Mouse (Mus musculus): ENCODE results near the gene Tent4b. TPM values are rescaled to one million over a fixed set of nuclear protein-coding genes. Genes with fewer than 3 reads are reported as not detected.
A peak's percentile ranks its signal among the peaks of the same experiment; 100 is the strongest.

Gene Tent4b
- total RNA-seq, 2 experiments from 2014 or later = 33.8 to 37.0 TPM

GRCm38 (mm10) chr8:88291305-88291690, 92.3 kb downstream of the Tent4b start:
- intact Hi-C loops (cut with DNase I) = no loop called here

GRCm38 (mm10) chr8:88292926-88293325, 93.9 kb downstream of the Tent4b start:
- DNase-seq (ENCODE audit: extremely low spot score in 1 of 2, low spot score in 2 of 2) = no peak
- intact Hi-C loops (cut with DNase I) = no loop called here

More at GRCm38 (mm10) chr8:88291305-88291690, 92.3 kb downstream of the Tent4b start:
- DNase-seq (ENCODE audit: extremely low spot score in 1 of 2, low spot score in 2 of 2) = no peak

GRCm38 (mm10) chr8:88293590-88294356, 94.8 kb downstream of the Tent4b start:
- DNase-seq (ENCODE audit: extremely low spot score in 1 of 2, low spot score in 2 of 2) = no peak
- intact Hi-C loops (cut with DNase I) = no loop called here

GRCm38 (mm10) chr8:88294977-88295376, 96.0 kb downstream of the Tent4b start:
- DNase-seq (ENCODE audit: extremely low spot score in 1 of 2, low spot score in 2 of 2) = peak in 1 of 2 experiments; percentile 11
- intact Hi-C loops (cut with DNase I) = no loop called here

GRCm38 (mm10) chr8:88297976-88298732, 99.1 kb downstream of the Tent4b start:
- intact Hi-C loops (cut with DNase I) = no loop called here
- no peak for DNase-seq (ENCODE audit: extremely low spot score in 1 of 2, low spot score in 2 of 2)

- intact Hi-C loops (cut with DNase I) = no loop called here
- DNase-seq (ENCODE audit: extremely low spot score in 1 of 2, low spot score in 2 of 2) = no peak
Observed at GRCm38 (mm10) chr8:88298733-88299103, 99.7 kb downstream of the Tent4b start.

- no peak for DNase-seq (ENCODE audit: extremely low spot score in 1 of 2, low spot score in 2 of 2)
- intact Hi-C loops (cut with DNase I) = no loop called here
Observed at GRCm38 (mm10) chr8:88299907-88300603, 101.0 kb downstream of the Tent4b start.

- intact Hi-C loops (cut with DNase I) = no loop called here
- DNase-seq (ENCODE audit: extremely low spot score in 1 of 2, low spot score in 2 of 2) = no peak
Observed at GRCm38 (mm10) chr8:88301589-88302437, 102.8 kb downstream of the Tent4b start.

GRCm38 (mm10) chr8:88305814-88306213, 106.8 kb downstream of the Tent4b start:
- no peak for DNase-seq (ENCODE audit: extremely low spot score in 1 of 2, low spot score in 2 of 2)
- intact Hi-C loops (cut with DNase I) = no loop called here

GRCm38 (mm10) chr8:88306511-88306910, 107.5 kb downstream of the Tent4b start:
- DNase-seq (ENCODE audit: extremely low spot score in 1 of 2, low spot score in 2 of 2) = no peak
- intact Hi-C loops (cut with DNase I) = no loop called here

- DNase-seq (ENCODE audit: extremely low spot score in 1 of 2, low spot score in 2 of 2) = peak in 1 of 2 experiments; percentile 4
- intact Hi-C loops (cut with DNase I) = no loop called here
Observed at GRCm38 (mm10) chr8:88307736-88308135, 108.7 kb downstream of the Tent4b start.

Other genes with a start within 250 kb of the Tent4b start
- gene Zfp423, start 239.6 kb upstream of the Tent4b start, total RNA-seq (2021) = 10 to 100 TPM; 18.2 to 26.0 TPM
- gene Cnep1r1, start 80.4 kb upstream of the Tent4b start, total RNA-seq (2021) = 10 to 100 TPM; 29.4 to 32.7 TPM
- 10 to 100 TPM; 26.7 to 30.2 TPM for gene Heatr3, start 61.4 kb upstream of the Tent4b start, total RNA-seq (2021)
- 10 to 100 TPM in 1 of 2 experiments, 1 to 10 TPM in 1; 9.4 to 10.3 TPM for gene Adcy7, start 73.2 kb downstream of the Tent4b start, total RNA-seq (2021)
- gene Brd7, start 163.0 kb downstream of the Tent4b start, total RNA-seq (2021) = 10 to 100 TPM; 57.3 to 59.1 TPM